Mouse (Mus musculus) left cerebral cortex, postnatal 36 days (tissue): Measurements from ENCODE around the gene Slc6a13. TPM values are rescaled to one million over a fixed set of nuclear protein-coding genes. Genes with fewer than 3 reads are reported as not detected.
A peak's percentile ranks its signal among the peaks of the same experiment; 100 is the strongest.

Experiments used
- DNase-seq, 2 experiments: peaks; one replicate each; pipeline ENCODE4 v3.0.0; 2021 to 2022; ENCODE audit warnings: low spot score in 2 of 2, mixed read lengths in 1 of 2
- intact Hi-C: fragments of 180-260 bp; cut with DNase I; formaldehyde crosslinking; loops from one replicate; pipeline ENCODE4 v1.15.1; 2025
- total RNA-seq, 2 experiments: library from RNA; stranded (reverse); gene quantifications; 2 replicates each; pipeline ENCODE4 v1.2.3; 2021

Slc6a13 gene
- total RNA-seq, 2 experiments from 2014 or later, result 12.4 to 18.9 TPM

- no peak for DNase-seq
- intact Hi-C loops, result no loop called here
Measured at GRCm38 (mm10) chr6:121325298-121325697, 25.3 kb downstream of the Slc6a13 start.

- no peak for DNase-seq
- intact Hi-C loops, result no loop called here
Measured at GRCm38 (mm10) chr6:121325740-121326139, 25.7 kb downstream of the Slc6a13 start.

GRCm38 (mm10) chr6:121326486-121327069 lies 26.6 kb downstream of the Slc6a13 start:
- DNase-seq, result no peak
- intact Hi-C loops, result no loop called here

GRCm38 (mm10) chr6:121328417-121328884 lies 28.4 kb downstream of the Slc6a13 start:
- peak; percentile 23 for DNase-seq
- intact Hi-C loops, result no loop called here

- no peak for DNase-seq
- intact Hi-C loops, result no loop called here
Measured at GRCm38 (mm10) chr6:121329848-121330508, 30.0 kb downstream of the Slc6a13 start.

- DNase-seq, result no peak
- intact Hi-C loops, result no loop called here
Measured at GRCm38 (mm10) chr6:121335841-121336240, 35.8 kb downstream of the Slc6a13 start.

- DNase-seq, result no peak
- intact Hi-C loops, result no loop called here
Measured at GRCm38 (mm10) chr6:121336558-121336957, 36.5 kb downstream of the Slc6a13 start.

- DNase-seq, result no peak
- intact Hi-C loops, result no loop called here
Measured at GRCm38 (mm10) chr6:121337229-121337628, 37.2 kb downstream of the Slc6a13 start.

GRCm38 (mm10) chr6:121337770-121338518 lies 37.9 kb downstream of the Slc6a13 start:
- intact Hi-C loops, result loop anchor here (1.0 kb wide), 1 partner anchor 195 kb away; no protein-coding TSS in a partner anchor
- peak; percentile 69 to 76 for DNase-seq

- no peak for DNase-seq
- intact Hi-C loops, result loop anchor here (1.0 kb wide), 1 partner anchor 195 kb away; no protein-coding TSS in a partner anchor
Measured at GRCm38 (mm10) chr6:121338519-121338896, 38.5 kb downstream of the Slc6a13 start.

GRCm38 (mm10) chr6:121341650-121342049 lies 41.6 kb downstream of the Slc6a13 start:
- intact Hi-C loops, result no loop called here
- DNase-seq, result no peak

GRCm38 (mm10) chr6:121343026-121343770 lies 43.2 kb downstream of the Slc6a13 start, which contains the start of gene Slc6a12:
Gene Slc6a12, plus strand, starts transcription at chr6:121343076.
- intact Hi-C loops, result no loop called here
- DNase-seq, result no peak

- no peak for DNase-seq
- intact Hi-C loops, result no loop called here
Measured at GRCm38 (mm10) chr6:121343771-121344123, 43.7 kb downstream of the Slc6a13 start.

GRCm38 (mm10) chr6:121344329-121344728 lies 44.3 kb downstream of the Slc6a13 start:
- intact Hi-C loops, result no loop called here
- DNase-seq, result no peak

GRCm38 (mm10) chr6:121346428-121346827 lies 46.4 kb downstream of the Slc6a13 start:
- no peak for DNase-seq
- intact Hi-C loops, result no loop called here

GRCm38 (mm10) chr6:121352276-121352675 lies 52.2 kb downstream of the Slc6a13 start:
- intact Hi-C loops, result no loop called here
- no peak for DNase-seq

GRCm38 (mm10) chr6:121356041-121356440 lies 56.0 kb downstream of the Slc6a13 start:
- intact Hi-C loops, result no loop called here
- DNase-seq, result no peak

GRCm38 (mm10) chr6:121357232-121357631 lies 57.2 kb downstream of the Slc6a13 start:
- intact Hi-C loops, result no loop called here
- DNase-seq, result no peak

GRCm38 (mm10) chr6:121363061-121363460 lies 63.0 kb downstream of the Slc6a13 start:
- no peak for DNase-seq
- intact Hi-C loops, result no loop called here

GRCm38 (mm10) chr6:121363956-121364355 lies 63.9 kb downstream of the Slc6a13 start:
- intact Hi-C loops, result loop anchor here (2.0 kb wide), 1 partner anchor 91 kb away; no protein-coding TSS in a partner anchor
- no peak for DNase-seq
